Mouse (Mus musculus) neural tube, embryonic 15.5 days (tissue): ENCODE results near the gene Ptafr. TPM values are rescaled to one million over a fixed set of nuclear protein-coding genes. Genes with fewer than 3 reads are reported as not detected.

Experiments
- ATAC-seq: fragments of 200-750 bp; cut with Nextera tagmentation; 2 replicates; pipeline ENCODE4 v1.8.0; 2017; ENCODE audit warnings: mild to moderate bottlenecking, moderate TSS enrichment, moderate library complexity; ENCODE audit not compliant: low FRiP score
- H3K27ac ChIP-seq: fragments of 300-500 bp; sonication (generic); replicated peaks from 2 replicates; pipeline ENCODE4 v1.5.1; 2015; ENCODE audit warnings: mild to moderate bottlenecking, inconsistent platforms
- H3K27me3 ChIP-seq: fragments of 300-500 bp; sonication (generic); replicated peaks from 2 replicates; pipeline ENCODE4 v1.6.1; 2015; ENCODE audit warnings: inconsistent platforms
- H3K36me3 ChIP-seq: fragments of 300-500 bp; sonication (generic); 2 replicates; pipeline ENCODE4 v1.6.1; 2015; ENCODE audit warnings: inconsistent platforms
- H3K4me1 ChIP-seq: fragments of 300-500 bp; sonication (generic); 2 replicates; pipeline ENCODE4 v1.6.1; 2015; ENCODE audit warnings: inconsistent platforms
- H3K4me2 ChIP-seq: fragments of 300-500 bp; sonication (generic); 2 replicates; pipeline ENCODE4 v1.6.1; 2015; ENCODE audit warnings: inconsistent platforms, mild to moderate bottlenecking, moderate library complexity
- H3K4me3 ChIP-seq: fragments of 300-500 bp; sonication (generic); replicated peaks from 2 replicates; pipeline ENCODE4 v1.5.1; 2015; ENCODE audit warnings: mild to moderate bottlenecking, inconsistent platforms
- H3K9ac ChIP-seq: fragments of 300-500 bp; sonication (generic); replicated peaks from 2 replicates; pipeline ENCODE4 v1.6.1; 2015; ENCODE audit warnings: mild to moderate bottlenecking, inconsistent platforms
- H3K9me3 ChIP-seq: fragments of 300-500 bp; sonication (generic); replicated peaks from 2 replicates; pipeline ENCODE4 v1.6.1; 2016; ENCODE audit warnings: inconsistent platforms
- WGBS: fragments of 180-500 bp; shearing (Covaris S2); methylation state at CpG from one replicate; pipeline ENCODE4 v1.1.7; 2015; ENCODE audit warnings: mixed read lengths; 5-methylcytosine and 5-hydroxymethylcytosine counted together
- polyA plus RNA-seq: library from polyadenylated mRNA; unstranded; fragments of >200 nt; fragmentation: Nextera tagmentation; extraction: Ambion mirVana; gene quantifications from 2 replicates; pipeline ENCODE4 v1.2.1, GENCODE M21; 2015

The Ptafr gene
- polyA plus RNA-seq, 1 experiment from 2014 or later, result 0.65 TPM

DNA sequence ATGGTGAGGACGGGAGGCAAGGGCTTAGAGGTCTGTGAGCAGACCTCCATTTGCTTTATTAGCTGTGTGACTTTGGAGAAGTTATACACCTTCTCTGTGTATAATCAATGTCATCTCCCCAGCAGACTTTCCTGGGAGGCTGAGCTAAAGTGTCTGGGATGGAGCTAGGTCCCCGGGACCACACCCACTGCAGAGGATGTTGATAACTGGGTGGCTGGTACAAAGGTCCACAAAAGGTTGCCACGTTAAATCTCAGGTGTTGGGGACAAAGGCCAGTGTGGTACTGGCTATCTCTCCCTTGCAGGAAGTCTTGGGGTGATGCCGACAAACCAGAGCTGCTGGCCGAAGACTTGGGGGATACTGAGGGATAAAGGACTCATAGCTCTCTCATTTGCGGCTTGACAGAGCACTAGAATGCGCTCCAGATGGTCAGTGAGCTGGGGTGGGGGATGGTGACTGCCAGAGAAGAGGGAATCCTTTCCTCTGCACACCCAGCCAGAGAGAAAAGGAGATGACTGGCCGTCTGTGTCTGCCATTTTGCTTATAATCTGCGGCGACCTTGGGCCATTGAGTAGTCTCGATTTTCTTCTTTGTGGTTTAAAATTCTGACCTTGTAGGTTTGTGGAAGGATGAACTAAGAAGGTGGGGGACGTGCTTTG, 1.4 kb downstream of the Ptafr start:
- ATAC-seq, result no peak
- no peaks in the 10 kb centered on the region for H3K9me3 ChIP-seq
- H3K9ac ChIP-seq, result no peak overlapping the region
- 77% methylated on average over 12 of the region's 12 CpGs for WGBS
- H3K36me3 ChIP-seq, result no peaks in the 10 kb centered on the region
- H3K4me3 ChIP-seq, result no peak overlapping the region
- H3K27me3 ChIP-seq, result no peaks in the 10 kb centered on the region
- no peaks in the 10 kb centered on the region for H3K4me1 ChIP-seq
- no peak overlapping the region for H3K4me2 ChIP-seq
- no peak overlapping the region for H3K27ac ChIP-seq

DNA sequence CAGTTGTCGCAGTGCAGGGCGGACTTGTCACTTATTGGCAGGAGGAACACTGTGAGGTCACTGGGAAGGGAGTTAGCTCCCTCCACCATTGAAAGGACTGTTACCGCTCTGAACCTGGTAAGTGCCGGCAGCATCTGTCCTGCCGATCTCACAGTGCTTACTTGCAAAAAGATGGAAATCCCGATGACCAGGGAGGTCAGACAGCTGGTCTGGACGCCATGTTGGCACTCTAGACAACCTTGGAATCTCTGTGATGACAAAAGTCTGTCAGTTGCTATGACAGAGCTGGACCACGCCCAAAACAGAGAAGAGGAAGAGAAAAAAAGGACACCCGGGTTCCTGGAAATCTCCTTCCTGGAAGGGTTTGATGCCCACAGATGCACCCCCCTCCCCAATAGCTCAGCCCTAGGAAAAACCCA, 3.5 kb downstream of the Ptafr start:
- WGBS, result 79% methylated on average over 9 of the region's 9 CpGs
- no peak overlapping the region for H3K4me2 ChIP-seq
- H3K9me3 ChIP-seq, result no peaks in the 10 kb centered on the region
- H3K4me3 ChIP-seq, result no peak overlapping the region
- H3K4me1 ChIP-seq, result no peaks in the 10 kb centered on the region
- no peak for ATAC-seq
- H3K36me3 ChIP-seq, result no peaks in the 10 kb centered on the region
- no peak overlapping the region for H3K27ac ChIP-seq
- no peaks in the 10 kb centered on the region for H3K27me3 ChIP-seq
- no peak overlapping the region for H3K9ac ChIP-seq

GRCm38 (mm10) chr4:132569115-132569514, 5.2 kb downstream of the Ptafr start:
- WGBS, result 89% methylated on average over 5 of the region's 5 CpGs
- Histone ChIP-seq H3K36me3 (no peaks in the 10 kb centered on the region), H3K9ac (no peak overlapping the region)

GRCm38 (mm10) chr4:132571190-132571589, 7.3 kb downstream of the Ptafr start:
- no peak for ATAC-seq
- no peaks in the 10 kb centered on the region for H3K4me1 ChIP-seq
- H3K9ac ChIP-seq, result no peak overlapping the region
- H3K27ac ChIP-seq, result no peak overlapping the region
- H3K27me3 ChIP-seq, result no peaks in the 10 kb centered on the region
- H3K9me3 ChIP-seq, result no peaks in the 10 kb centered on the region
- no peaks in the 10 kb centered on the region for H3K36me3 ChIP-seq
- H3K4me3 ChIP-seq, result no peak overlapping the region
- no peak overlapping the region for H3K4me2 ChIP-seq
- WGBS, result 88% methylated on average over 9 of the region's 9 CpGs

More at GRCm38 (mm10) chr4:132569115-132569514, 5.2 kb downstream of the Ptafr start:
- H3K4me1 ChIP-seq, result no peaks in the 10 kb centered on the region
- ATAC-seq, result no peak
- H3K27me3 ChIP-seq, result no peaks in the 10 kb centered on the region
- H3K9me3 ChIP-seq, result no peaks in the 10 kb centered on the region
- no peak overlapping the region for H3K27ac ChIP-seq
- no peak overlapping the region for H3K4me3 ChIP-seq
- H3K4me2 ChIP-seq, result no peak overlapping the region

DNA sequence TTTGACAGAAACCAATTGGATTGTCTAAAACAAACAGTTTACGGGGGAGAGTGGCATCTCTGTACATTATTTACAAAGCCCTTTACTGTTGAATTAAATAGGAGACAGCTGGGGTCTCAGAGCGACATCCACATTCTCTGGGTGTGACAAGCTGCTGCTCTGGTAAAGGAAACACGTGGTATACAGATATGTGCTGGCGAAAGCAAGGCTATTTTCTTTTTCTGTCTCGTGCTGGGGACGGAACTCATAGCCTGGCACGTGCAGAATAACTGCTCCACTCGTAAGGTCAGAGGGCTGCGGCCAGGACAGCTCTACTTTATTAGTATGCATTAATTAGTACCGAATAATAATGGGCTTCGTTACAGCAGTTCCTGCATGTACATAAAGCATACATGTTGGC, 9.5 kb downstream of the Ptafr start:
- no peak for ATAC-seq
- Histone ChIP-seq H3K36me3 (no peaks in the 10 kb centered on the region), H3K4me1 (no peaks in the 10 kb centered on the region), H3K27ac (no peak overlapping the region), H3K9me3 (no peaks in the 10 kb centered on the region), H3K9ac (no peak overlapping the region), H3K4me2 (no peak overlapping the region), H3K4me3 (no peak overlapping the region), H3K27me3 (no peaks in the 10 kb centered on the region)
- 71% methylated on average over 11 of the region's 11 CpGs for WGBS

- Histone ChIP-seq H3K4me1 (no peaks in the 10 kb centered on the region), H3K27me3 (no peaks in the 10 kb centered on the region), H3K4me3 (no peak overlapping the region), H3K36me3 (no peaks in the 10 kb centered on the region), H3K9ac (no peak overlapping the region), H3K9me3 (no peaks in the 10 kb centered on the region), H3K4me2 (no peak overlapping the region), H3K27ac (no peak overlapping the region)
- 87% methylated on average over 1 of the region's 1 CpGs for WGBS
- no peak for ATAC-seq
Measured at GRCm38 (mm10) chr4:132574809-132575347, 11.0 kb downstream of the Ptafr start.

GRCm38 (mm10) chr4:132583781-132584180, 19.9 kb downstream of the Ptafr start:
- H3K4me2 ChIP-seq, result no peak overlapping the region
- H3K36me3 ChIP-seq, result no peaks in the 10 kb centered on the region
- H3K27ac ChIP-seq, result no peak overlapping the region
- H3K9me3 ChIP-seq, result no peaks in the 10 kb centered on the region
- no peaks in the 10 kb centered on the region for H3K27me3 ChIP-seq
- no peaks in the 10 kb centered on the region for H3K4me1 ChIP-seq
- 81% methylated on average over 3 of the region's 3 CpGs for WGBS
- no peak overlapping the region for H3K4me3 ChIP-seq
- H3K9ac ChIP-seq, result no peak overlapping the region
- no peak for ATAC-seq

DNA sequence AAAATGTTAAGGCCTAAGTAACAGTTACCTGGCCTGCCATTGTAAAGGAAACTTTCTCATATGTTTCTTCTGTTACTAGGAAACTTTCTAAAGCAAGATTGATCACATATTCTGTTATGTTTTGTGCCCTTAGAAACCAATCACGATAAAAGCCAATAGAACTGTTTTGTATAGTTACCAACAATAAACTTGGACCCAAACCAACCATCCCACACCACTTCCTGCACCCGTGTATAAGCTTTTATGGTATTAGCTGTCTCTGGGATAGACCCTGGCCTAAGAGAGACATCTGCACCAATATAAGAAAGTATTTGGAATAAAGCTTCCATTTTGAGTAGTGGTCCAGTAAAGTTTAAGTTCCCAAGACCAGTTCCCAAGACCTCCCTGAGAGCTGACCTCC, 21.1 kb downstream of the Ptafr start:
- Histone ChIP-seq H3K9me3 (no peaks in the 10 kb centered on the region), H3K4me3 (no peak overlapping the region), H3K27me3 (no peaks in the 10 kb centered on the region), H3K4me2 (no peak overlapping the region), H3K4me1 (no peaks in the 10 kb centered on the region), H3K27ac (no peak overlapping the region), H3K9ac (no peak overlapping the region), H3K36me3 (no peaks in the 10 kb centered on the region)
- 83% methylated on average over 2 of the region's 2 CpGs for WGBS
- ATAC-seq, result no peak

- H3K4me3 ChIP-seq, result no peak overlapping the region
- H3K27ac ChIP-seq, result no peak overlapping the region
- no peaks in the 10 kb centered on the region for H3K4me1 ChIP-seq
- H3K9me3 ChIP-seq, result no peaks in the 10 kb centered on the region
- H3K9ac ChIP-seq, result no peak overlapping the region
- ATAC-seq, result no peak
- H3K4me2 ChIP-seq, result no peak overlapping the region
- WGBS, result 97% methylated on average over 4 of the region's 4 CpGs
- H3K36me3 ChIP-seq, result no peaks in the 10 kb centered on the region
- H3K27me3 ChIP-seq, result no peaks in the 10 kb centered on the region
Measured at GRCm38 (mm10) chr4:132586282-132586681, 22.4 kb downstream of the Ptafr start.

DNA sequence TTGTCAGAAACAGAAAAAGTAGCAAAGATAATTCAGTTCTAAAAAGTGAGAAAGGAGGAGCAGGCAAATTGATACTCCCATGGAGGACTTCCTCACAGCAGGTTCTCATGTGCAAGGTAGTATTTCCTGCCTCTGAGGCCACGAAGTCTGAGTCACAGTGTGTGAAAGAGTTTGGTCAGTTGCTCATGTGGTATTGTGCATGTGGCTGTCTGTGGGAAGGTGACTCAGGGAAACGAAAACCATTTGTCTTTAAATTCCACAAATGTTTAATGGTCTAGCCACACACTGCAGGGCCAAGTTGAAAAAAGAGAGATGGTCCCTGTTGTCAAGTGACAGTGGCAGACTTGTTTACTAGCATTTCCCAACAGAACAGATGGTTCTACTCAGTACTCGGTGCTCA, 24.6 kb downstream of the Ptafr start:
- ATAC-seq, result no peak
- no peaks in the 10 kb centered on the region for H3K4me1 ChIP-seq
- no peaks in the 10 kb centered on the region for H3K9me3 ChIP-seq
- H3K27me3 ChIP-seq, result no peaks in the 10 kb centered on the region
- H3K36me3 ChIP-seq, result no peaks in the 10 kb centered on the region
- no peak overlapping the region for H3K9ac ChIP-seq
- H3K4me3 ChIP-seq, result no peak overlapping the region
- 77% methylated on average over 3 of the region's 3 CpGs for WGBS
- H3K27ac ChIP-seq, result no peak overlapping the region
- no peak overlapping the region for H3K4me2 ChIP-seq

DNA sequence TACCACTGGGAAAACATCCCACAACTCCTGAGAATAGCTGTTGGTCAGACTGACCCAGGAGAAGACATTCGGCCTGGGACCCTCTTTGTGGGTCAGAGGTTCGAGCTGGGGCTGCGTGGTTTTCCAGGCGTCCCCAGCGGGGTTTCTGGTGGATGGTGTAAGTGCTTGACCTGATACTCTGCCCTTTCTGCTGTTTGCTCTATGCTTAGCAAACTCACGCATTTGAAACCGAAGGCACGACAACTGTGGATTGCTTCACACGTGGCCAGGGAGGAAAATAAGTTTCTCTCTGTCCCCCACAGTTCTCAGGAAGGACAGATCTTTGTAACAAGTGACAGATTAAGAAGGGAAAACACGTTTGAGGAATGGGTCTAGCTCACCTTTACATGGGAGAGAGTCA, 26.8 kb downstream of the Ptafr start:
- H3K4me2 ChIP-seq, result no peak overlapping the region
- H3K9ac ChIP-seq, result no peak overlapping the region
- ATAC-seq, result no peak
- no peaks in the 10 kb centered on the region for H3K9me3 ChIP-seq
- H3K36me3 ChIP-seq, result no peaks in the 10 kb centered on the region
- H3K4me1 ChIP-seq, result no peaks in the 10 kb centered on the region
- no peak overlapping the region for H3K27ac ChIP-seq
- no peaks in the 10 kb centered on the region for H3K27me3 ChIP-seq
- no peak overlapping the region for H3K4me3 ChIP-seq
- 87% methylated on average over 10 of the region's 10 CpGs for WGBS

- H3K27ac ChIP-seq, result no peak overlapping the region
- H3K9ac ChIP-seq, result no peak overlapping the region
- no peaks in the 10 kb centered on the region for H3K4me1 ChIP-seq
- H3K4me3 ChIP-seq, result no peak overlapping the region
- no peak overlapping the region for H3K4me2 ChIP-seq
- H3K9me3 ChIP-seq, result no peaks in the 10 kb centered on the region
- ATAC-seq, result no peak
- H3K36me3 ChIP-seq, result no peaks in the 10 kb centered on the region
- 89% methylated on average over 9 of the region's 9 CpGs for WGBS
- no peaks in the 10 kb centered on the region for H3K27me3 ChIP-seq
Measured at GRCm38 (mm10) chr4:132592958-132593357, 29.1 kb downstream of the Ptafr start.
